In genomic region chr12:15555471-15555870, GRCm38 (mm10) we compare ENCODE assay signal across 13 mouse cellular contexts.
DNase-seq lines count a peak whose midpoint lies in the region; ATAC-seq lines count a peak whose summit lies in the region.
"Had no signal": no experiment of that assay in that cellular context is flagged by ENCODE, and none has a peak within 500 bp of the region (broad histone marks: within the 10 kb centered on the region; RNA-seq: fewer than 3 reads in every experiment).

No protein-coding gene starts in this region.

- DNase-seq in cerebellum, postnatal 10 days = peak; percentile 69 to 82
- DNase-seq in cerebellum, adult 11-12 months = no peak
- DNase-seq in heart, postnatal 4 days = peak; percentile 31
- DNase-seq in Muller cell, postnatal 12 days (ENCODE audit: inconsistent ontology term) = peak; percentile 16
- DNase-seq in left cerebral cortex, postnatal 25 days (ENCODE audit: low spot score in 2 of 2) = peak; percentile 26 to 54
- DNase-seq: adrenal gland, postnatal 14 days; gastrocnemius, adult 2 months; lung, embryonic 14.5 days had no signal

- no peak for ATAC-seq in heart, embryonic 11.5 days (replicated peaks; ENCODE audit: insufficient number of reproducible peaks, low FRiP score, low TSS enrichment)
- no peak for ATAC-seq in granulocyte monocyte progenitor cell, adult 5-6 weeks (replicated peaks; ENCODE audit: poor library complexity, severe bottlenecking)
- no peak for ATAC-seq in intestine, embryonic 16.5 days

- intact Hi-C loops in left cerebral cortex, postnatal 25 days (cut with DNase I) = no loop called here

- no peak overlapping the region for H3K4me2 ChIP-seq in heart, embryonic 11.5 days
- no peak overlapping the region for H3K4me2 ChIP-seq in intestine, embryonic 16.5 days (ENCODE audit: low read depth, low read length)
- H3K4me2 ChIP-seq: limb, embryonic 15.5 days; lung, embryonic 14.5 days; neural tube, embryonic 12.5 days had no signal

- H3K9ac ChIP-seq in heart, embryonic 11.5 days (ENCODE audit: low read depth, low read length) = no peak overlapping the region
- H3K9ac ChIP-seq in intestine, embryonic 16.5 days (ENCODE audit: low read depth, low read length) = no peak overlapping the region
- H3K9ac ChIP-seq: limb, embryonic 15.5 days; lung, embryonic 14.5 days; neural tube, embryonic 12.5 days had no signal

- H3K27ac ChIP-seq in heart, embryonic 11.5 days (ENCODE audit: low read depth, low read length) = no peak overlapping the region
- no peak overlapping the region for H3K27ac ChIP-seq in intestine, embryonic 16.5 days (ENCODE audit: low read length)
- H3K27ac ChIP-seq: gastrocnemius, adult 2 months; limb, embryonic 15.5 days; neural tube, embryonic 12.5 days had no signal

- WGBS in heart, embryonic 11.5 days (ENCODE audit: insufficient replicate concordance) = 87% methylated on average over 6 of the region's 6 CpGs
- WGBS in intestine, embryonic 16.5 days = 93% methylated on average over 6 of the region's 6 CpGs

- no peaks in the 10 kb centered on the region for H3K4me1 ChIP-seq in heart, embryonic 11.5 days (ENCODE audit: control insufficient read depth, insufficient read depth, low read length)
- no peaks in the 10 kb centered on the region for H3K4me1 ChIP-seq in intestine, embryonic 16.5 days (ENCODE audit: control insufficient read depth, insufficient read depth, low read length)
- H3K4me1 ChIP-seq: neural tube, embryonic 12.5 days had no signal

- H3K4me3 ChIP-seq in heart, embryonic 11.5 days (ENCODE audit: low read depth, low read length) = no peak overlapping the region
- H3K4me3 ChIP-seq in intestine, embryonic 16.5 days (ENCODE audit: low read length) = no peak overlapping the region
- H3K4me3 ChIP-seq: gastrocnemius, adult 2 months; limb, embryonic 15.5 days; neural tube, embryonic 12.5 days had no signal

- H3K36me3 ChIP-seq in heart, embryonic 11.5 days (ENCODE audit: control insufficient read depth, insufficient read depth, low read length) = no peaks in the 10 kb centered on the region
- no peaks in the 10 kb centered on the region for H3K36me3 ChIP-seq in intestine, embryonic 16.5 days (ENCODE audit: control insufficient read depth, insufficient read depth, low read length)
- H3K36me3 ChIP-seq: limb, embryonic 15.5 days; neural tube, embryonic 12.5 days had no signal

- H3K27me3 ChIP-seq in heart, embryonic 11.5 days (ENCODE audit: control insufficient read depth, insufficient read depth, low read length) = no peaks in the 10 kb centered on the region
- H3K27me3 ChIP-seq in intestine, embryonic 16.5 days (replicated peaks; ENCODE audit: control insufficient read depth, insufficient read depth, low read length) = no peaks in the 10 kb centered on the region
- H3K27me3 ChIP-seq: limb, embryonic 15.5 days; neural tube, embryonic 12.5 days had no signal

- H3K9me3 ChIP-seq in heart, embryonic 11.5 days (replicated peaks; ENCODE audit: control insufficient read depth, low read length) = no peaks in the 10 kb centered on the region
- H3K9me3 ChIP-seq in intestine, embryonic 16.5 days (ENCODE audit: control insufficient read depth, low read length) = no peaks in the 10 kb centered on the region
- H3K9me3 ChIP-seq: limb, embryonic 15.5 days; neural tube, embryonic 12.5 days had no signal
